Mouse (Mus musculus) frontal cortex, postnatal 14 days (tissue): ENCODE measurements around the gene Nmnat2.

Source experiments
- DNase-seq, 2 experiments: peaks; one replicate each; pipeline ENCODE4 v3.0.0; 2022; ENCODE audit warnings: low spot score in 2 of 2

Nmnat2 gene

DNA sequence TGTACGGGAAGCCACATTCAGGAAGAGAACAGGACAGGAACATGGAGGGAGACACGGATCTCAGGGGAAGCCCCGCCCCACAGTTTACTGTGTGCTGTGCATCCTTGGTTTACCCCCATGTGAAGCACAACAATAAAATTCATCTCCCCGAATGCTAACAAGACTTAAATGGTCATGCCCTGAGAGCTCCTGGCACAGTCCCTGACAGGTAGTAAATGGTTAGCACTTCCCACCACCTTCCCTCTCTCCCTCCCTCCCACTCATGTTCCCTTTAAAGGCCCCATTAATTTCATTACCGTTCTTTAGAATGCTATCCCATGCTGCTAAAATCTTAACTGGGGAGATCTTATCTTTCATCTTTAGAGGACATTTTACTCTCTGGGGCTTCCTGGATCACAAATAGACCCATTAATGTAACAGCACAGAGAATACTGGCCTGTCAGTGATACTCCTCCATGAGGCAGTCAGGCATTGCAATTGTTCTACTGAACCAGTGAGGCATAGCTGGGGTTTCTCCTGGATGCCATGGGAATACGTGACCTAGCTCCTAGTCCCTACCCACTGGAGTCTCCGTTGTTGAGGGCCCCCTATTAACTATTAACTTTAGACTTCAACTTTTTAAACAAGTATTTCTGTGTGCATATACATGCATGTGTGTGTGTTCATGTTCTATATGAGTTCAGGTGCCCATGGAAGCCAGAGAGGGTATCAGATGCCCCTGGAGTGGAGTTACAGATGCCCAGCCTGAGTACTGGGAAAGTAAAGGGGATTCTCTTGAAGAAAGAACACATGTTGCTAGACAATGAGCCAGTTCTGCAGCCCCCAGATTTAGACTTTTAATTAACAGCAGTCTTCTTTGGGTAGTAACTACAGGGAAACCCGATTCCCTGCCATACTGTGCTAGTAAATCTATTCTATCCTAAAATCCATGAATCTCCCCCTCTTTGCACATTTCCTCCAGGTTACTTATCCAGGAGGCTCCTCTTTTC lies 170.8 kb downstream of the Nmnat2 start:
- no peak for DNase-seq

DNA sequence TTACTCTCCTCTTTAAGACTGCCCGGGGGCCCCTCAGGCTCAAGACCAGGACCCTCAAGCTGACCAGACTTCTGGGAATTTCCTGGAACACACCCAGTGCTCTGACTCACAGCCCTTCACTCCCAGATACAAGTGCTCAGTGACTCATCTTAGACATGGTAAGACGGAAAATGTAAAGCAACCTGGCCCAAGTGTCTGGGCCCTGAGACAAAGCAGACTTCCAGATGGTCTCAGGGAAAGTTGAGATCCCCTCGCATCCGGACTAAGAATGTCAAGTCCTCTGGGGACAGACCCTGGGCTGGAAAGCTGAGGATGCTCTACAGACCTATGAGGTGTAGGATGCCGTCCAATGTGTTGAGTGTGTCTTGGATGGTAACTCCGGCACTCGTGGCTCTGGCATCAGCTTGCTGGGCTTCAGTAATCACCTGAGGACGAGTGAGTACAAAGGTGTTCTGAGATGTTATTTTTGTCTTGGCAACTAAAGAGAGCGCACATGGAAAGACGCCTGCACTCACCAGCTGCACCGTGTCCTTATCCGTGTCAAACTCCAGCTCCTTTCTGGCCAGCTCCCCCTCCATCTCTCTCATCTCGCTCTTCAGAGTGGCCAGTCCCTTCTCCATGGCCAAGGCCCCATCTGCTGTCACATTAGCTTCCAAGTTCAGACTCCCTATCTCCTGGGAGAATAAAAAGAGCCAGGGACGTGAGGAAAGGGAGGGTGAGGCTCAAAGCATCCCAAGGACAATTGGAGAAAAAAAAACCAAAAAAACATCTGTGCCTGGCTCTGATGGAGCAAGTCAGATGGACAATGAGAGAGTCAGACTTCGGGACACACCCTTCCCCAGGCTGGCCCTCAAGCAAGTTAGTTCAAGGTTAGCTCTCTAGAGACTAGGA lies 171.9 kb downstream of the Nmnat2 start:
- no peak for DNase-seq

DNA sequence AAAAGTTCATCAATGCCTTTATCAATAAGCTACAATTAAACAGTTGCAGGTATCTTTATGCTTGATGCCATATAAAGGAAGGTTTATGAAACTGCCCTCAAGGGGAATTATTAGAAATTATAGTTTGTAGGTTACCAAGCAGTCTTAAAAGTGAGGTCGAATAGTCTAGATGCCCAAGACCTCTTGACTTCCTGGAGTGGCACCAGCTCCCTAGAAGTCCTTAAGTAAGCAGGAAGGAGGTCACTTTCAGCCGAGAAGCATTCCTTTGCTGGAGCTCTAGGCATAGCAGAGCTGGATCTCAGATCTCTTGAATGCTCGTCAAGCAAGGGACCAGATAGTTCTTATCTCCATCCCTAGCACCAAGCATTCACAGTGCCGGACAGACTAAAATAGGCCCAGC lies 172.8 kb downstream of the Nmnat2 start:
- DNase-seq = no peak

DNA sequence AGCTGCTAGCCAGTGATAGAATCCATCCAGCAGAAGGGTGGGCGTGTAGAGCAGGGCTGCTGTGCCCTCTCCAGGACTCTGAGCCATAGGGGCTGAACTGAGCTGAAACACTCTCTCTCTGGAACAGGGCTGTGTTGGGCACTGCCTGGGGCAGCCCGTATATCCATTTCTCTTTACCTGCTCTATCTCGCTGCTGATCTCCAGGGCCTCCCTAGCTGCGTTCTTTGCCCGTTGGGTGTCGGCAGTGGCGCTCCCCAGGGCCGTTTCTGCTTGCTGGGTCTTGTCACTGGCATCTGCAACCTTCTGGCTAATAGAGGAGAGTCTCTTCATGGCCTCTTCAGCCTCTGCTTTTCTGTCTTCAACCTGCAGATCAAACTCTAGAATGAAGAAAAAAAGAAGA lies 174.0 kb downstream of the Nmnat2 start:
- DNase-seq = no peak

DNA sequence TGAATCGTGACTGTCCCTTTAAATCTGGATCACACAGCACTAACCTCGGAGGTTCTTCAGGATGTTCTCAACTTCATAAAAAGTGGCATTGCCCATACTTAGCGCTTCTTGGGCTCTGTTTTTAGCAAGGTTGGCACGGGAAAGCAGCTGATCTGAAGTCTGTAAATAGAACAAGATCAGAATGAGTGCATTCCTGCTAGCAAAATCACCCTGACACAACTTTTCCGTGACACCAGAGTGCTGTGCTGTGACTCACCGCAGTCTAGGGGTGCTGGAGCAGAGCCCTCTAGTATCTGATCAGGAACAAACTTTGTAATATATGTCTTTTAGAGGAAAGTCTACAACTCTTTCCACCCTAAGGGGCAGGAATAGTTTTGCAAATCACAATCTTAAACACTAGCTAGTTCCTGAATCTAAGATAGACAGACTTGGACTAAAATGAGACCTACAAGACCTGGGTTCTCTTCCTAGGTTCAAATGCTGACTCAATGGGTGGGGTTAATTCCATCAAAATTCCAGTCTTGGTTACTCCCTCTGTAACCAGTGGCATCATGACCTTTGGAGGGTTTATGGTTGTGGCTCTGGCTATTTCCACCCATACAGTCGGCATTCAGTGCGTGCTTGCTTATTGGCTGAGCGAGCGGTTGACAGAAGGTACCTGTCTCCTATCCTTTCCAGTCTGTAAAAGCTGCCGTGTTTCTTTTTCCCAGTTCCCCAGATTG lies 175.4 kb downstream of the Nmnat2 start:
- DNase-seq = no peak

DNA sequence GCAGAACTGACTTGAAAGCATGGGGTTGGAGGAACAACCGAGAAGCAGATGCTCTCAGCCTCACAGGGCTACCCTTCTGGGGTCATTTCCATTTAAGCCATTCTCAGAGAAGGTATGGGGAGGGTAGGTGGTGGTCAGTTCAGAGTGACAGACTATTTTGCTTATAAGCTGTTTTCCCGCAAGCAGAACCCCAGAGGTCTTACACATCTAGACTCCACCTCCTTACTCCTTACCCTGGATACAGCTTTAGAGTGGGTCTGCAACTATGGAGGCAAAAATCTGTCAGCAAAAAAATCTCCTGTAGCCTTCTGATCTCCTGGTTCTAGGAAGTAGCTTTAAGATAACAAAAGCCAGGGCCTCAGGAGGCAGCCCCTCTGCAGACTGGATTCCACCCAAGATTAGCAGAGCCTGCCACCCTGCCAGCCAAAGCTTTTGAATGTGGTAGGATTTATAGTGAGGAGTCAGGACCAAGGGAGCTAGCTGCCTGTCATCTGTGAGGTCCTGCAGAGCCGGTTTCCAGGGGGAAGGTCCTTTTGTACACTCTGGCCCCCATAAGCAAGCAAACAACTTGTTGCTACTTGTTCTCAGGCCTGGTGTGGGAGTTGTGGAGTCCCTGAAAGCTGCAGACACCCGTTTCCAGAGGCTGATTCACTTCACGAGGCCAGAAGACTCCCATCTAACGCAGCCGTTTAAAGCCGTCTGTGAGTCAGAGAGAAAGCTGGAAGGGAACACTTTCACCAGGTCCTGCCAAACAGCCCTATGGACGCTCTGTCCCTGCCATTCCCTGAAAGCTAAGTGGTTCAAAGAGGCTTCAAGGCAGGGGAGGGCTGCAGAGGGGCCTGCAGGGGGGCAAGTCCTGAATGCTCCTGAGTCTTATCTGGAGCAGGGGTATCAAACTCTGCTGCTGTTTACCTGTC lies 179.3 kb downstream of the Nmnat2 start:
- no peak for DNase-seq

DNA sequence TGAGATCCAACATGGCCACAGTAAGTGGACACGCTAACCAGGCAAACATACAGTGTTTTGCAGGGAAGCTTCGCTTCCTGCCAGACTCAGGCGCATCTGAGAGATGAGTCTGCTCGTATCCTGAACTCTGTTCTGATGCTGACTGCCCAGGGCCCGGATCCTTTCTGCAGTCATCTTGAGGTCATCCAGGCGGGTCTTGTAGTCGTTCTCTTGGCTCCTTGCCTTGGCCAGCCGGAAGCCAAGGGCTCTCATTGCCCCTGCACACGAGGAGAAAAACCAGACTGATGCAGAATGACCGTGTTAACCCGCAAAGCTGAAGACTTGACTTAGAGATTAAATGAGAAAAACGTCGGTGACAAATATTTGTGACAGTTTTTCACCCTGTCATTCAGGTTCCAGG lies 181.9 kb downstream of the Nmnat2 start:
- no peak for DNase-seq

DNA sequence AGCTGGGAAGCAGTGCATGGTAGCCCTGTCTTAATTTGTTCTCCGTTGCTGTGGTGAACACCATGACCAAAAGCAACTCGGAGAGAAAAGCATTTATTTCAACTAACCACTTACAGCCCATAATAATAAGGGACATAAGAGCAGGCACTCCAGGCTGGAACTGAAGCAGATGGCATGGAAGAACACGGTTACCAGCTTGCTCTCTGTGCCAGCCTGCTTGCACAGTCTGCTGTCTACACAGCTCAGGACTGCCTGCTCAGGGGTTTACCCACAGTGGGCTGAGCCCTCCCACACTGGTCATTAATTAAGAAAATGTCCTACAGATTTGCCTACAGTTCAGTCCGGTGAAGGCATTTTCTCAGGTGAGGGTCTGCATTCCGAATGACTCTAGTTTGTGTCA lies 183.7 kb downstream of the Nmnat2 start:
- no peak for DNase-seq

DNA sequence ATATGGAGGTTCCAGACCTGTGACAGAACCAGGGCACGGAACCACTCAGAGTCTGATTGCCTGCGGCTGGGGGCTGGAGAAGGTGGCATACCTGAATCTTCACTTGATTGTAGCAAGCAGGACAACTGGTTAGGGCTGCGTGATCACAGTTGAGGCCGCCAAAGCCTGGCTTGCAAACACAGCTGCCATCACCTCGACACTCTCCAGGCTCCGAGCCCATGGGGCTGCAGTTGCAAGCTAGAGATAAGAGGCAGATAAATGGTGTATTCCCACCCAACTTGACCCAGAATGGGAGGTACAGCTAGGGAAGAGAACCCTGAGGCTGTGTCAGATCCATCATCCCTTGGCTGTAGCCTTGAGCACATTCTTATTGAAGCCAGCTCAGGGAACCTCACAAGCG lies 184.8 kb downstream of the Nmnat2 start:
- DNase-seq = no peak

DNA sequence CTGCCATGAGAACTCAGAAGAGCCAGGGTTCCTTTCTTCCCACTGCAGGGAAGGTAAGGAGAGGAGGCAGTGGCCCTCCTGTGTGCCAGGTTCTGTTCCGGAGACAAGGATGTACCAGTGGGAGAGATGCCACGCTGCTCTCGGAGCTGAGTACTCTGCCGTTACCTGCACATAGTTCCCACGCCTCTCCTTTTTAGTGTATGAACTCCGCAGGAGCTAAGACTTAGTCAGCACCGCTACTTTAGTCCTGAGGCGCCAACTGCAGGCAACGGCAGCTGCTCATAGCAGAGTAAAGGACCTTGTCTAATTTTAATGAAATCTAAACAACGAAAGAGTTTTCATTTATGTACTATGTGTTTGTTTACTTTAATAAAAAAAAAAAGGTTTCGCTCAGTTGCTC lies 185.5 kb downstream of the Nmnat2 start:
- DNase-seq = no peak

DNA sequence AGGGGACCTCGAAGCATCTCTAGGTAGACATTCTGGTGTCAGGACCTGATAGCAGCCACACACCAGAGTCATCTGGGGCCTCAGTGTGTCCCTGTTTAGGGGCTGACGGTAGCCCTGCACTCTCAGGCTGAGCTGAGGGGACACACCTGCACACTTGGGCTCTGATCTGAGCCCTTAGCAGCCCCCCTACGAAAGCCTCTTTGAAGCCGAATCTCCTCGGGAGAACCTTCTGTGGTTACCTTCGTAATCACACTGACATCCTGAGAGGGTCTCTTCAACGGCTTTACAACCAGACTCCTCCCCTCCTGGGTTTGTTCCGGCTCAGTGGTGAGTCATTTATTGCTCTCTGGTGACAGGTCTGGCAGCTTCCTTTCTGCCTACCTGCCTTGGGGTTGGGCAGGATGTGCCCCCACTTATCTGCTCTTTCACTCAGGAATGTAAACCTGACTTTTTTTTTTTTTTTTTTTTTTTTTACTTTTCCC lies 186.0 kb downstream of the Nmnat2 start:
- no peak for DNase-seq

DNA sequence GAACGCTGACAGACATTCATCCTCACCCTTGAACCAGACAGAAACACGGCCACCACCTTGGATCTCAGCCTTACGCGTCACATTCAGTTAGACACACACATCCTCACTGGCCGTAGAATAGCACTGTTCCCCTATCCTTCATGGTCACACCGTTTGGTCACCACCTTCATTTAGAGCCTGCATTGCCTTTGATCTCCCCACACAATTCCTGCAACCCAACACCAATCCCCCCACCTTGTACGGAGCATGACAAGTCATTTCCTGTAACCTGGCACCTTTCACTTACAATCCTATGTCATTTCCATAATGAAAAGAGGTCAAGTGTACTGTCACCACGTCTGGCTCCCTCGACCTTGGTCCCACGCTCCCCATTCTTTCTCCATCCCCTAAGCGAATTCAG lies 189.2 kb downstream of the Nmnat2 start:
- no peak for DNase-seq

DNA sequence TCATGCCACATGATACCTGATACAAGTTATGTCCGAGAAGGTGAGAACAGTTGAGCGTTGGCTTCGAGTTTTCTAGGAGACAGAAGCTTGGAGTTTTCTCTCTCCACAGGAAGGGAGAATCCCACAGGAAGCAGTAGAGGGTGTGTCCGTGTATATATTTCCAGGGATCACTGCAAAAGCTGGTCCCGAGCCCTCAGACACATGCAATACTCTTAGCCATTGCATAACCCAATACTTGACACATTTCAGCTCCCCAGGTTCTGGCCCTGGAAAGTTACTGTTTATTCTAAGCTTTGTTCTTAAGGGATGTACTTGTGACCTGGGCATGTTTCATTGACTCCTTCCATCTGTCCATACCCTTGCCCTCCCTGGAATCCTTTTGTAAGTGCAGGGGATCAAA lies 191.0 kb downstream of the Nmnat2 start:
- DNase-seq = no peak

DNA sequence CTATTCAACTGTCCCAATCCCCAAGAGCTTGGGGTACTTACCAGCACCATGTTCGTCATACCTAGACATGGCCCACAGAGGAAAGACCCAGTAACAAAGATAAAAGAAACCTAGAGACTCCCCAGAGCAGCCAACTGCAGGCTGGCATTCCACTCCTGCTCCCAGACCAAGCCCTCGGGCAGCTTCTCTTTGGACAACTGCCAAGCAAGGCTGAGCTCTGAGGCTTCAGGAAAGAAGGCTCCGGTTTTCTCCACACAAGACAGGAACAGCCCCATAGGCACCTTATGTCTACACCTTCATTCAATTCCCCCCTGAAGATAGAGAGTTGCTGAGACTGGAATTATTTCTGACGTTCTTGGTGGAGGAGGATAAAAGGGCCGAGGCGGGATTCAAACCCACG lies 197.8 kb downstream of the Nmnat2 start:
- DNase-seq = no peak

DNA sequence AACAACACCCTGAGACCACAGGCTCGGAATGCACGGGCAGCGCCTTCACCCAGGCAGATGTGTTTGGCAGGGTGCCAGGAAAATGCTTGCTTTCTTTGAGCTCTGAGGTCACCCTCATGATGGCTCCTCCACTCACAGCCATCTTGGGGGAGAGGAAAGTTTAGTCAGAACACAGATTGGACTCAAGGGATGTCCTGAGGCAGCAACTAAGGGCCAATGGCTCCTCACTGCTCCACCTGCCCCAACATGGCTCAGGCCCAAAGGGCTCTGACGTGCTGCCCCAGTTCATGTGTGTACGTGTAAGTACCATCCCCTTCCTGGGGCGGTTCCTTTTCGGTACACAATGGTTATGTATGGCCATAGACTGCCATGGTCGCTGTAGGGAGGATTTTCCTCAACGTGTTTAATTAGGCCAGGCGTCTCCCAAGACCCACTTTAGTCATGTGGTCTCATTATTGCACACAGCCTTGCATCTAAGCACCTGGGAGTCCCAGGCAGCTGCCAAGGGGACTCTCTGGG lies 198.9 kb downstream of the Nmnat2 start:
- DNase-seq = no peak

DNA sequence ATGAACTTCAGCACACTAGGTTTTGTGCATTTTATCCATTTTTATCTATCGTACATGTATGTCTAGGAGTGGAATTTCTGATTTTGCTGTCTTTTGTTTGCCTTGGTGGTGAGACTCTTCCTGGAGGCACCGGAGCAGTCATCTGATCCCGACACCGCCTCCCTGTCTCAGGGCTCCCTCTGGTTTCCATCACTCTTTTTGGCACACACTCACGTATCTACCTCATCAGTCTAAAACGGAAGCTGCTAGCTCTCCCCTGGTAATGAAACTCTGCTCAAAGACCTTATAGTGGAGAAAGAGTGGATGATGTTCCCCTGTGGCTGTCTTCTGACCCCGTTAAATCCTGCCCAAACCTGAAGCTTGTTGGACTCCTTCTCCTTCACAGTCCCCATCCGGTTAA lies 200.6 kb downstream of the Nmnat2 start:
- DNase-seq = no peak

DNA sequence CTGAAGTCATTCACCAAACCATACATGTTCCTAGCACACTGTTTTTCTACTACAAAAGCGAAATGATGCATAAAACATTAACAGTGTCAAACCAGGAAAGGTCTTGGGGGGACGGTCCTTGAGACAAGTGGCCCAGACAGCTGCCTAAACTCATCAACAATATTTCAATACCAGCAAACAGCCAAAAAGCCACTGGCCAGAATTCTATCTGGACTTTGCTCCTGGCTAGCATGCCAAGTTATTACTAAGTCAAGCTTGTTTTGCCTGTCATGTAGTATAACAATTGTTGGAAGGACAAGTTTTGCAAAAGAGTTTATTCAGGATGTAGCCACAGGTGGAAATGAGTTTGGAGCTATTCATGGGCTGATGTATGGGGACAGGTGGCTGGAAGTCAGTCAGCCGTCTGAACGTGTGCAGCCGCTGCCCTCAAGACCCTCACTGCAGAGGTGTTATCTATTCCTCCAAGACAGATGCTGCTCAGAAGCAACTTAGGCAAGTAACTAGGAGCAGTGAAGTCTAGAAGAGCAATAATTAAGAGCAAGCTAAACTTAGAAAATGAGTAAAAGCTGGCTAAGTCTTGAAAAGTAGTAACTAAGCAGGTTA lies 202.3 kb downstream of the Nmnat2 start:
- DNase-seq = no peak

DNA sequence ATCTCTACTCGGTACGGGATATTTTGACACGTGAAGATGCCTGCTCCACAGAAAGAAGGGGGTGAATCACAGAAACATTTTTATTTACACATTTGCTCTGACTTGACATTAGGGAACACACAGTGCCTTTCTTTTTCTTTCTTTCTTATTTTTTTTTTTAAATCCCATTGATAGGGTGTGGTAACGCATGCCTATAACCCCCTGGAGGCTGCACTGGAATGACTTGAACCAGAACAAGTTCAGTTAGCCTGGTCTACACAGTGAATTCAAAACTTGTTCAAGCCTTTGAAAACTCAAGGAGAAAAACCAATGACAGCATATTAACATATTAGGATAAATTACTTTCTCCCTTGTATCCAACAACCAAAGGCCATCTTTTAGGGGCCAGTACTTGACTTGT lies 204.3 kb downstream of the Nmnat2 start:
- DNase-seq = no peak

DNA sequence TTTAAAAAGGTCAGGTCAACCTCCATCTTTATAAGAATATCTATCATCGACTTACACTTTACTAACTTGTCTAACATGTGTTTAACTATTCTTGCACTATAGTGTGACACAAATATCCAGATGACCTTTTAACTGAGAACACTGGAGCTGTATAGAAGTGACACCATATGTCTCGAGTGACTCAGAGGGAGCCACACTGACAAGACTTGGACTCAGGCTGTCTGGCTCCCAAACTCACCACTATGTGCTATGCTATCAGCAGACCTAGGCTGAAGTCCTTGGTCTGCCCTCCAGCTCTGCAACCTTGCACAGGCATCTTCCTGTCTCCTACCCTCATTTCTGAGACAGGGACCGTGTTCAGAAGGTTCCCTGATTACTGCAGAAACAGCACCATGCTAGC lies 209.0 kb downstream of the Nmnat2 start:
- no peak for DNase-seq

DNA sequence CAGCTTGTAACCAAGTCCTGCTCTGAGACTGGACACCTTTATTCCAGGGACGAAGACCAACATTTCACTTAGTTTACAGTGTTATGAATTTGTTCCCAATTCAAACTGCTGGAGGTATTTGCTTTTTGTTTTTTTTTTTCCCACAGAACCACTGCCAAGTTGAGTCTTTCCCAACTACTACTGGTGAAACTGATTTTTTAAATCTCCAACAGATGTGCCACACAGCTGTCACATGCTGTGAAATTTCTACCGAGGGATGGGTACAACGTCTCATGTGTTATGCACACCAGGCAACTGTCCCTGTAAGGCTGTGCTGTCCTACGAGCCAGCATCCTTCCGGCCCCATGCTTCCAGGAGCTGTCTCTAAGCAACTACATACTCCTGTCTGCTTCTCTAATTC lies 213.5 kb downstream of the Nmnat2 start:
- no peak for DNase-seq
